Mouse (Mus musculus) inflammation-experienced regulatory T-cells, adult 6 months (primary cell): ENCODE results near the gene Elavl2. TPM values are rescaled to one million over a fixed set of nuclear protein-coding genes. Genes with fewer than 3 reads are reported as not detected.
"Not testable (repeated sequence)": the region's sequence is repeated elsewhere in the genome, so short reads cannot be mapped to it uniquely, and the experiment has no call there.

Experiments
- ATAC-seq: one replicate; pipeline ENCODE4 v1.8.0; 2017
- polyA plus RNA-seq, 3 experiments: library from polyadenylated mRNA; unstranded; fragments of 100-300 nt; shearing (Covaris generic); gene quantifications; one replicate each; pipeline ENCODE4 v1.2.1; 2017

Elavl2 gene
- polyA plus RNA-seq, 3 experiments from 2014 or later = 0.15 to 0.27 TPM; not detected in 1

- ATAC-seq = no peak
Measured at GRCm38 (mm10) chr4:91310801-91311200, 89.8 kb downstream of the Elavl2 start.

- no peak for ATAC-seq
Measured at GRCm38 (mm10) chr4:91297706-91298105, 102.9 kb downstream of the Elavl2 start.

GRCm38 (mm10) chr4:91295317-91295716, 105.3 kb downstream of the Elavl2 start:
- ATAC-seq = no peak

GRCm38 (mm10) chr4:91291526-91291925, 109.1 kb downstream of the Elavl2 start:
- ATAC-seq = no peak

GRCm38 (mm10) chr4:91290373-91290772, 110.2 kb downstream of the Elavl2 start:
- no peak for ATAC-seq

- no peak for ATAC-seq
Measured at GRCm38 (mm10) chr4:91289151-91289550, 111.4 kb downstream of the Elavl2 start.

- no peak for ATAC-seq
Measured at GRCm38 (mm10) chr4:91268390-91268789, 132.2 kb downstream of the Elavl2 start.

GRCm38 (mm10) chr4:91263733-91264440, 136.7 kb downstream of the Elavl2 start:
- no peak for ATAC-seq

GRCm38 (mm10) chr4:91262839-91263238, 137.7 kb downstream of the Elavl2 start:
- no peak for ATAC-seq

- no peak for ATAC-seq
Measured at GRCm38 (mm10) chr4:91260622-91261021, 140.0 kb downstream of the Elavl2 start.

- no peak for ATAC-seq
Measured at GRCm38 (mm10) chr4:91248650-91249049, 151.9 kb downstream of the Elavl2 start.

GRCm38 (mm10) chr4:91245136-91245535, 155.4 kb downstream of the Elavl2 start:
- ATAC-seq = not testable (repeated sequence)

- no peak for ATAC-seq
Measured at GRCm38 (mm10) chr4:91244554-91244953, 156.0 kb downstream of the Elavl2 start.

GRCm38 (mm10) chr4:91243896-91244295, 156.7 kb downstream of the Elavl2 start:
- no peak for ATAC-seq

- ATAC-seq = no peak
Measured at GRCm38 (mm10) chr4:91238739-91239485, 161.7 kb downstream of the Elavl2 start.

- ATAC-seq = no peak
Measured at GRCm38 (mm10) chr4:91236976-91237375, 163.6 kb downstream of the Elavl2 start.

GRCm38 (mm10) chr4:91234941-91235340, 165.6 kb downstream of the Elavl2 start:
- no peak for ATAC-seq

GRCm38 (mm10) chr4:91233599-91233998, 167.0 kb downstream of the Elavl2 start:
- ATAC-seq = no peak

GRCm38 (mm10) chr4:91230439-91230863, 170.1 kb downstream of the Elavl2 start:
- ATAC-seq = no peak

GRCm38 (mm10) chr4:91228341-91228740, 172.2 kb downstream of the Elavl2 start:
- no peak for ATAC-seq

GRCm38 (mm10) chr4:91223811-91224210, 176.8 kb downstream of the Elavl2 start:
- ATAC-seq = no peak

- ATAC-seq = no peak
Measured at GRCm38 (mm10) chr4:91219322-91219721, 181.3 kb downstream of the Elavl2 start.

GRCm38 (mm10) chr4:91213917-91214316, 186.7 kb downstream of the Elavl2 start:
- ATAC-seq = no peak
